Mouse (Mus musculus): Measurements from ENCODE around the gene Olfr288.

The Olfr288 gene

GRCm38 (mm10) chr15:98195442-98195841, at the start of gene Olfr288:
Olfr288 (minus strand) TSS chr15:98195542.
- no peak for ATAC-seq (ENCODE audit: insufficient number of reproducible peaks, low FRiP score, low TSS enrichment)

GRCm38 (mm10) chr15:98235442-98235841, 40.1 kb upstream of the Olfr288 start:
- ATAC-seq (ENCODE audit: insufficient number of reproducible peaks, low FRiP score, low TSS enrichment) = no peak

DNA sequence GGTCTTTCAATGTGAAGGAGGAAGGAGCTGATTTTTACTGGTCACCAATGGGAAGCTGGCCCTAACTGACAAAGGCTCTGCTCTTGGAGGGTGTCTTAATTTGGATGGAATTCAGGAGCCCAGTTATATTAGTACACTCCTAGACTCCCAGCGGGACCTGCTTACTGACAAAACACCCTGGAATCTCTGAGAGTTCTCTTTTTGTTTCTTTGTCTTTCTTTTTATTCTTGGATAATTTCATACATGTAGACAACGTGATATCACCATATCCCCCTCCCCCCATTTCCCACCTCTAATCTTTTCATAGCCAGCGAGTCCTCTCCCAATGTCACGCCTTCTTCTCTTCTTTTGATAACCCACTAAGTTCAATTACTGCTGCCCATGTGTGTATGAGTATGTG, 39.0 kb upstream of the Olfr288 start, which contains the start of gene Olfr286:
Olfr286 (minus strand) TSS at position 101 of the 400 bp plus-strand sequence.
- ATAC-seq (ENCODE audit: insufficient number of reproducible peaks, low FRiP score, low TSS enrichment) = no peak

DNA sequence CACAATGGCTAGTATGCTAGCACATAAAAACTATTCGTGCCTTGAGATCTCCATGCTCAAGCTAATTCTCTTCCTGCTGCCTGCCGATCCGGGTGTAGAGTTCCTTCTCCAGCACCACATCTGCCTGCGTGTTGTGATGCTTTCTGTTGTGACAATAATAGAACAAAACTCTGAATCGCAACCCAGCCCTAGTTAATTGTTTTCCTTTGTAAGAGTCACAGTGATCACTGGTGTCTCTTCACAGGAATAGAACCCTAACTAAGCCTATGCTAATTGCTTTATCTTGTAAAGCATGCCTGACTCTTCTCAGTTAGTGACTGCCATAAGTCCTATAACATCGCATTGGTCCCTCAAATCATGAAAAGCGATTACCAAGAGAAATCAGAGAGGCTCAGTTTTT, 30.8 kb upstream of the Olfr288 start:
- no peak for ATAC-seq (ENCODE audit: insufficient number of reproducible peaks, low FRiP score, low TSS enrichment)

- no peak for ATAC-seq (ENCODE audit: insufficient number of reproducible peaks, low FRiP score, low TSS enrichment)
Observed at GRCm38 (mm10) chr15:98225610-98226009, 30.3 kb upstream of the Olfr288 start.

GRCm38 (mm10) chr15:98222377-98222776, 27.0 kb upstream of the Olfr288 start:
- no peak for ATAC-seq (ENCODE audit: insufficient number of reproducible peaks, low FRiP score, low TSS enrichment)

DNA sequence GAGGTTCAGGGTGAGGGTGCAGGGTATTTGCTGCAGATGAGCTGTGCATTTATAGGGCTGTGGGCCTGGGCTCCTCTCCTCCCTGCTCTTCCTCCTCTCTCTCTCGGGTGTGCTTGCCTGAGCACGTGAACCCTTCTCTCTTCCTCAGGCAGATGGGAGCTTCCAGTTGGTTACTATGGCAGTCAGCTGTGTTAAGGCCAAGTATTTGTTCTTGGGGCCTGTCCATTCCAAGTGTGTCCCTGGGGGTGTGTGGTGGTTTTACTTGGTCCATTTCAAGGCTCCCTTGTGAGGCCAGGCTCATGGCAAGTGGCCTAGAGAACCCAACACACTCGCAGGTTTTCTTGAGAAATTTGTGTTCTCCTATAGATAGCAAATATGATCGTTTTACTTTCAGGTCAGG, 25.5 kb upstream of the Olfr288 start, which contains the start of the genes Gm44579 and Olfr287:
Gm44579 (minus strand) TSS at position 101 of the 400 bp plus-strand sequence.
Olfr287 (minus strand) TSS at position 180 of the 400 bp plus-strand sequence.
- no peak for ATAC-seq (ENCODE audit: insufficient number of reproducible peaks, low FRiP score, low TSS enrichment)

- no peak for ATAC-seq (ENCODE audit: insufficient number of reproducible peaks, low FRiP score, low TSS enrichment)
Observed at GRCm38 (mm10) chr15:98214130-98214529, 18.8 kb upstream of the Olfr288 start.

- ATAC-seq (ENCODE audit: insufficient number of reproducible peaks, low FRiP score, low TSS enrichment) = no peak
Observed at GRCm38 (mm10) chr15:98213336-98213870, 18.1 kb upstream of the Olfr288 start.

- ATAC-seq (ENCODE audit: insufficient number of reproducible peaks, low FRiP score, low TSS enrichment) = no peak
Observed at GRCm38 (mm10) chr15:98209676-98210075, 14.3 kb upstream of the Olfr288 start.

GRCm38 (mm10) chr15:98184456-98184855, 10.9 kb downstream of the Olfr288 start:
- no peak for ATAC-seq (ENCODE audit: insufficient number of reproducible peaks, low FRiP score, low TSS enrichment)

DNA sequence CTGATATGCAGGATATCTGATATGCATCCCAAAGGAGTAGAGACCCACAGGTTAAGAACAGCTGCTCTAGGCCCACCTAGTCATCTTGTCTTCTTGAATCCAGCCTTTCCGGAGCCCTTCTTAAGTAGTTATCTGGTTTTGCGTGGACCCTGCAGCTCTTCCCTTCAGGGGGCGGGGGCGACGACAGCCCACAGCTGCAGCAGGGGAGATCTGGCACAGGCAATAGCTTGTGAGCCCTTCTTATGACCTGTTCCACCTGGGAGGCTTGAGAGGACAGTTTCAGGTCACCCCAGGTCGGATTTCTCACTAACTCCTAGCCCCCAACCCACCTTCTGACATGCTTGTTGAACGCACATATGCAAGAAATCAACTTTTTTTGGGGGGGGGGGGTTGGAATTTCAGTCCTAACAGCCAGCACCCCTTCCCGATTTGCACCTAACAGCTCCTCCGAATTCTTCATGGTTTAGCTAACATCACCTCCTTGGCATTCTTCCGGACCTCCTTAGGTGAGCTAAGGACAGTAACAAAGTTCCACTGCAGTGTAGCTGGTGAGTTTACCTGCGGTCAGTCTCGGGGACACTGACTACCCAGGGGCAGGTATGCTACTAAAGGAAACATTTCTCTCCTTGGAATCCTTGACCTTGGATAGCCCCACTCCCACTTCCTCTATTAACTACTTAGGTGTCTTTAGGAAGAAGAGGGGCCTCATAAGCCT, 13.3 kb downstream of the Olfr288 start:
- ATAC-seq (ENCODE audit: insufficient number of reproducible peaks, low FRiP score, low TSS enrichment) = no peak

DNA sequence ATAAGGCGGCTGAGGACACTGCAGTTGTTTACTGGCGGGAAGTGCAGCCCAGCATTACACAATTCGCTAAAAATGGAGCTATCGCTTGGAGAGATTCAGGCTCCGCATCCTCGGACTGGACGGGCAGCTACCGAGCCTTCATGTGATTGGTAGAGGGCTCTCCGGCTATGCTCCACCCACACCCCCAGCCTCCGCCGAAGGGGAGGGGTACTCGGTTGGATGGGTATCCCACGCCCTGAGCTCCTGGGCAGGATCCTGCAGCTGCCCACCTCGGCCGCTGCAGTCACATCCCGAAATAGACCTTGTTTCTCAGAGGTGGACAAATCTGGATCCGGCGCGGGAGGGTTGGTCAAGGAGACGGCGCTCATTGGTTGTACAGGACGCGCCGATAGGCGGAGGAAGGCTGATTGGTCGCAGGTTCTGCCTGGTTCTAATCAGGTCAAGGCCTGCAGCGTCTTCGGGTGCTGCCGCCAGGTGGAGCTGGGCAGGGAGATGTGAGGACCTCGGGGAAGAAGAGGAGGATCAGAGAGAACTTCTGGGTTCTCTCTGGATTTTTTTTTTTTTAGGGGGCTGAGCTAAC, 14.1 kb downstream of the Olfr288 start:
- peak; percentile 99 for ATAC-seq (ENCODE audit: insufficient number of reproducible peaks, low FRiP score, low TSS enrichment)

- ATAC-seq (ENCODE audit: insufficient number of reproducible peaks, low FRiP score, low TSS enrichment) = 0 out of 2 replicates have a peak, but pooled peaks have one; percentile 7
Observed at GRCm38 (mm10) chr15:98180567-98181131, 14.7 kb downstream of the Olfr288 start.

DNA sequence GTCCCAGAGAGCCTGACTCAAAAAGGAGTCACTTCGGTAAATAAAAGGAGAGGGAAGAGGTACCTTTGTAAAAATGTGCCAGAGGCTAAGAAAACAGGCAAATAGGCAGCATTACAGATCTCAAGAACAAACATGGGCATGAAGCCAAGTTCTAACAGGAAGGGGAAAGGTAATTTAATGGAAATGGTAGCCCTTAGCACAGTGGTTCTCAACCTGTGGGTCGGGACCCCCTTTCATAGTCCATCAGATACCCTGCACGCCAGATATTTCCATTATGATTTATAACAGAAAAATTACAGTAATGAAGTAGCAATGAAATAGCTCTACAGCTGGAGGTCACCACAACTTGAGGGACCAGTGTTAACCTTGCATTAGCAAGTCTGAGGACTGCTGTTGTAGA, 18.0 kb downstream of the Olfr288 start:
- ATAC-seq (ENCODE audit: insufficient number of reproducible peaks, low FRiP score, low TSS enrichment) = no peak

- no peak for ATAC-seq (ENCODE audit: insufficient number of reproducible peaks, low FRiP score, low TSS enrichment)
Observed at GRCm38 (mm10) chr15:98173821-98174220, 21.5 kb downstream of the Olfr288 start.

GRCm38 (mm10) chr15:98172113-98172512, 23.2 kb downstream of the Olfr288 start:
- no peak for ATAC-seq (ENCODE audit: insufficient number of reproducible peaks, low FRiP score, low TSS enrichment)

GRCm38 (mm10) chr15:98170917-98171316, 24.4 kb downstream of the Olfr288 start:
- no peak for ATAC-seq (ENCODE audit: insufficient number of reproducible peaks, low FRiP score, low TSS enrichment)

DNA sequence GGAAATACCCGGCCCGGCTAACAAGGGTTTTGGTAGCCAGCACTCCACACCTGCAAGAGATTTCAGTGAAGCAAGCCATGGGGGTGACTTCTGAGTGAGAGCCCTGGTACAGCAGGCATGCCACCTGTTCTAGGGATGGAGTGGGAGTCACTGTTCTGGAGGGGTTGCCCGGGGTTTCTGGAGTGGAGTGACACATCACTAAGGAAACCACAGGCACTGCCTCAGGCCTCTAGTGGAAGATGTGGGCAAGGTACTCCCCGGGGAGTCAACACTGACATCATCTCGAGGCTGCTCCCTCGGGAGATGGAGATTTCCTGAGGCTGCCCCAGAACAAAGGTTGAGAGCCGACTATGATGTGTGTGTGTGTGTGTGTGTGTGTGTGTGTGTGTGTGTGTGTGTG, 25.0 kb downstream of the Olfr288 start:
- ATAC-seq (ENCODE audit: insufficient number of reproducible peaks, low FRiP score, low TSS enrichment) = no peak

GRCm38 (mm10) chr15:98168622-98169004, 26.7 kb downstream of the Olfr288 start:
- ATAC-seq (ENCODE audit: insufficient number of reproducible peaks, low FRiP score, low TSS enrichment) = no peak
